Mouse (Mus musculus) embryonic fibroblast, embryonic 13.5 days (primary cell): ENCODE data around the gene Dctpp1.
A peak's percentile ranks its signal among the peaks of the same experiment; 100 is the strongest.

Experiments
- CTCF ChIP-seq: IDR thresholded peaks from 2 replicates; pipeline ENCODE4 v1.5.1; 2011; ENCODE audit warnings: mild to moderate bottlenecking, control low read depth, low read length, moderate library complexity, borderline replicate concordance; ENCODE audit not compliant: insufficient read depth
- POLR2A ChIP-seq: IDR thresholded peaks from 2 replicates; pipeline ENCODE4 v1.6.1; 2011; ENCODE audit warnings: low read depth, mild to moderate bottlenecking, control low read depth, low read length, moderate library complexity

DNA sequence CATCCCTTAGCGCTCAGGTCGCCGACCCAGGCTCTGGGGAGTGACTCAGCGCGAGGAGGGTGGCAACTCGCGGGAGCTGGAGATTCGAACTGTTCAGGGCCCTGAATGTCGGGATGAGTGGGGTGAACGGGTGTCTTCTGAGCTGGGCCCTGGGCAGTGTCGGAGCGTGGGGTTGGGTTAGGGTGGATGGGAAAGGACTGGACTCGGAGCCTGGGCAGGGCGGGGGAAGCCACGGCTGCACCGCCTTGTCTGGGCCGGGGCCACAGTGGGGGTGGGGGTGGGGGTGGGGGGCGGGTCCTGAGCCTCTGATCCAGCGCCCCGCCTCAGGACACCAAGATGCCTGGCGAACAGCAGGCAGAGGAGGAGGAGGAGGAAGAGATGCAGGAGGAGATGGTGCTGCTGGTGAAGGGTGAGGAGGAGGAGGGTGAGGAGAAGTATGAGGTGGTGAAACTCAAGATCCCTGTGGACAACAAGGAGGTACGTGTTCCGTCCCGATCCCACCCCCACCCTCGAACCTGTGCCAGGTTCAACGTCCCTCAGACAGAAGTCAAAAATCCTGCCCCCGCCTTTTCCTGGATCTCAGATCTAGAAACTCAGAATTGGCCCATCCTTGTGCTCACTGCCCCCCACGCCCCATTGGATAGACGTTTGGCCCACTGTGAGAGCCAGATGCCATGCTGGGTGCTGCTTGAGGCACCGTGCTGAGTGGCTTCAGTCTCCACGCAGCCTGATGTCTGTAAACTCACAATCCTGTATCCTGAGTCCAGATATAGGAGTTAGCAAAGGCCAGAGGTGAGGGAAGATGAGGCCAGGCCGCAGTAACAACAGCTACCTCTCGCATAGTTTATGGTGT is 15.6 kb downstream of the Dctpp1 start:
- TF ChIP-seq CTCF: no peak
- peak; percentile 72; the same call in 1 of the 2 replicates for TF ChIP-seq POLR2A
